Mouse (Mus musculus): ENCODE results near the gene Unc45b. TPM values are rescaled to one million over a fixed set of nuclear protein-coding genes. Genes with fewer than 3 reads are reported as not detected.
"Not testable (repeated sequence)": the region's sequence is repeated elsewhere in the genome, so short reads cannot be mapped to it uniquely, and the experiment has no call there.

Gene Unc45b
- total RNA-seq, 1 experiment from 2014 or later = not detected

- not testable (repeated sequence) for ATAC-seq (replicated peaks; ENCODE audit: insufficient number of reproducible peaks, low FRiP score, low TSS enrichment, poor library complexity, severe bottlenecking)
Observed at GRCm38 (mm10) chr11:82930391-82930955, 20.1 kb downstream of the Unc45b start.

- not testable (repeated sequence) for ATAC-seq (replicated peaks; ENCODE audit: insufficient number of reproducible peaks, low FRiP score, low TSS enrichment, poor library complexity, severe bottlenecking)
Observed at GRCm38 (mm10) chr11:82931161-82931560, 20.8 kb downstream of the Unc45b start.

- ATAC-seq (replicated peaks; ENCODE audit: insufficient number of reproducible peaks, low FRiP score, low TSS enrichment, poor library complexity, severe bottlenecking) = not testable (repeated sequence)
Observed at GRCm38 (mm10) chr11:82931671-82932450, 21.5 kb downstream of the Unc45b start.

GRCm38 (mm10) chr11:82933186-82933585 lies 22.8 kb downstream of the Unc45b start:
- ATAC-seq (replicated peaks; ENCODE audit: insufficient number of reproducible peaks, low FRiP score, low TSS enrichment, poor library complexity, severe bottlenecking) = no peak

GRCm38 (mm10) chr11:82943336-82943735 lies 33.0 kb downstream of the Unc45b start:
- no peak for ATAC-seq (replicated peaks; ENCODE audit: insufficient number of reproducible peaks, low FRiP score, low TSS enrichment, poor library complexity, severe bottlenecking)

GRCm38 (mm10) chr11:82945636-82946035 lies 35.3 kb downstream of the Unc45b start:
- ATAC-seq (replicated peaks; ENCODE audit: insufficient number of reproducible peaks, low FRiP score, low TSS enrichment, poor library complexity, severe bottlenecking) = no peak

GRCm38 (mm10) chr11:82947457-82947856 lies 37.1 kb downstream of the Unc45b start:
- no peak for ATAC-seq (replicated peaks; ENCODE audit: insufficient number of reproducible peaks, low FRiP score, low TSS enrichment, poor library complexity, severe bottlenecking)

- no peak for ATAC-seq (replicated peaks; ENCODE audit: insufficient number of reproducible peaks, low FRiP score, low TSS enrichment, poor library complexity, severe bottlenecking)
Observed at GRCm38 (mm10) chr11:82949036-82949435, 38.7 kb downstream of the Unc45b start.

- no peak for ATAC-seq (replicated peaks; ENCODE audit: insufficient number of reproducible peaks, low FRiP score, low TSS enrichment, poor library complexity, severe bottlenecking)
Observed at GRCm38 (mm10) chr11:82950736-82951481, 40.6 kb downstream of the Unc45b start, which contains the start of gene Slfn5. Gene Slfn5 (plus strand): TSS chr11:82951349.

GRCm38 (mm10) chr11:82951865-82952611 lies 41.7 kb downstream of the Unc45b start:
- peak; percentile 30; the same call in 1 of the 2 replicates for ATAC-seq (replicated peaks; ENCODE audit: insufficient number of reproducible peaks, low FRiP score, low TSS enrichment, poor library complexity, severe bottlenecking)

GRCm38 (mm10) chr11:82952612-82953542 lies 42.5 kb downstream of the Unc45b start:
- peak; percentile 92 for ATAC-seq (replicated peaks; ENCODE audit: insufficient number of reproducible peaks, low FRiP score, low TSS enrichment, poor library complexity, severe bottlenecking)

GRCm38 (mm10) chr11:82954631-82955030 lies 44.3 kb downstream of the Unc45b start:
- ATAC-seq (replicated peaks; ENCODE audit: insufficient number of reproducible peaks, low FRiP score, low TSS enrichment, poor library complexity, severe bottlenecking) = no peak

GRCm38 (mm10) chr11:82956925-82957324 lies 46.6 kb downstream of the Unc45b start:
- ATAC-seq (replicated peaks; ENCODE audit: insufficient number of reproducible peaks, low FRiP score, low TSS enrichment, poor library complexity, severe bottlenecking) = no peak

GRCm38 (mm10) chr11:82959613-82960012 lies 49.3 kb downstream of the Unc45b start:
- peak; percentile 73; the same call in 1 of the 2 replicates for ATAC-seq (replicated peaks; ENCODE audit: insufficient number of reproducible peaks, low FRiP score, low TSS enrichment, poor library complexity, severe bottlenecking)

GRCm38 (mm10) chr11:82961743-82962142 lies 51.4 kb downstream of the Unc45b start:
- no peak for ATAC-seq (replicated peaks; ENCODE audit: insufficient number of reproducible peaks, low FRiP score, low TSS enrichment, poor library complexity, severe bottlenecking)

- no peak for ATAC-seq (replicated peaks; ENCODE audit: insufficient number of reproducible peaks, low FRiP score, low TSS enrichment, poor library complexity, severe bottlenecking)
Observed at GRCm38 (mm10) chr11:82962215-82962614, 51.9 kb downstream of the Unc45b start.

GRCm38 (mm10) chr11:82970712-82971589 lies 60.6 kb downstream of the Unc45b start:
- no peak for ATAC-seq (replicated peaks; ENCODE audit: insufficient number of reproducible peaks, low FRiP score, low TSS enrichment, poor library complexity, severe bottlenecking)

Measured in monocyte, adult 5-6 weeks (primary cell).